Mouse (Mus musculus) thymus, adult 2 months (tissue): ENCODE measurements around the gene Fzd5.

Source experiments
- CTCF ChIP-seq: fragments of 200-500 bp; IDR thresholded peaks from 2 replicates; pipeline ENCODE4 v1.5.1; 2012; ENCODE audit warnings: mild to moderate bottlenecking, control low read depth, low read length, moderate library complexity, borderline replicate concordance; ENCODE audit not compliant: control insufficient read depth, poor library complexity, insufficient read depth; ENCODE audit errors: extremely low read depth
- POLR2A ChIP-seq: fragments of 200-500 bp; IDR thresholded peaks from 2 replicates; pipeline ENCODE4 v1.6.1; 2012; ENCODE audit warnings: mild to moderate bottlenecking, low read length, control low read depth, moderate library complexity; ENCODE audit not compliant: control insufficient read depth, poor library complexity, insufficient read depth; ENCODE audit errors: extremely low read depth

DNA sequence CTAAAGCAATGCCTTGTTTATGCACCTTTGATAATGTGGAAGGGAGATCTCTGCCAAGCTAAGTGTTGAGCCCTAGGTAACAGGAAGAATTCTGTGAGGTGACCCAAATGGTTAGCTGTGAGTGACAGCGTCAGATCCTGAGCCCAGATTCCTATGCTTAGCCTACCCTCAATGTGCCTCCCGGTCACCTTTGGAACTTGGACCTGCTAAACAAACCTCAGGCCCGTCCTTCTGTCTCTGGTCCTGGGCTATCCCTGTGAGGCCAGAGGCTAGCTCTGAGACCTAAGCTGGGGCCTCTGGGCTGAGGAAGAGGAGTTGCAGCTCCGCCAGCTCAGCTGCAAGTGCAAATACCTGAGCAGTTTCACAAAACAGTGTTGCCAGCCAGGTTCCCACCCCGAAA is 17.1 kb upstream of the Fzd5 start:
- TF ChIP-seq POLR2A, result no peak
- TF ChIP-seq CTCF, result no peak
